Mouse (Mus musculus): ENCODE measurements at regions not wholly inside any gene's neighbourhood (a gene's known extent, or its start where the extent isn't known, plus 50 kb on each side); places are given as distances from the start of the nearest gene placed in this dataset.
"Not testable (repeated sequence)": the region's sequence is repeated elsewhere in the genome, so short reads cannot be mapped to it uniquely, and the experiment has no call there.

- TF ChIP-seq CTCF (IDR thresholded peaks at IDR 0.05; ENCODE audit: low read depth, low read length); TAL1 (conservative IDR thresholded peaks at IDR 0.05; ENCODE audit: low read depth, low read length): not testable (repeated sequence)
These were observed 120.6 kb upstream of the Kctd3 start for GRCm38 (mm10) chr1:189128246-189128645.
